Mouse (Mus musculus) thymus, postnatal 25 days (tissue): Measurements from ENCODE around the gene Gm14295.
"Not testable (repeated sequence)": the region's sequence is repeated elsewhere in the genome, so short reads cannot be mapped to it uniquely, and the experiment has no call there.

ENCODE experiments used
- DNase-seq: peaks from one replicate; pipeline ENCODE4 v3.0.0; 2022

Gm14295 gene

GRCm38 (mm10) chr2:176798312-176798711 lies at the start of gene Gm14295:
Gene Gm14295, plus strand, starts transcription at chr2:176798612.
- DNase-seq = not testable (repeated sequence)

GRCm38 (mm10) chr2:176798785-176799184 lies 373 bp downstream of the Gm14295 start:
- not testable (repeated sequence) for DNase-seq

DNA sequence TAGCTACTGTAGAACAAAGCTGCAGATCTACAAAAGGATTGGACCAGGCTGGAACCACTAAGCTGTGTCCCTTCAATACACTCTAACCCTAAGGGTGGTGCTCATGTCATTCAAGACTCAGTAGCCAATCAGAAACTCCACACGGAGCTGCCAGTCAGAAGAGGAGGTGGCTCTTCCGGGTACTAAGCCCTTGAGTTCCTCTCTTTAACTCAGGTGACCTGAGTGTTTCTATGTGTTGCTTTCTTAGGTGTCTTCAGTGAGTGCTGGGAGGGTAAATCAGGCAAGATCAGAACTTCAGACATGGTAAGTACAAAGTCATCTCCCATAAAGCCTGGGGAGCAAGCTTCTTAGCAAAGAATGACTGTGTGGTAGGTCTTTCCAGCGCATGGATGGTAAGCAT lies 32.4 kb downstream of the Gm14295 start, which contains the start of gene Gm14408:
Gene Gm14408 (plus strand): TSS at position 301 of the 400 bp plus-strand sequence.
- DNase-seq = not testable (repeated sequence)
